Mouse (Mus musculus) urinary bladder, postnatal 10 days (tissue): Measurements from ENCODE around the gene Fignl1.

Source experiments
- DNase-seq: peaks from one replicate; pipeline ENCODE4 v3.0.0; 2022; ENCODE audit warnings: low spot score

Fignl1 gene

DNA sequence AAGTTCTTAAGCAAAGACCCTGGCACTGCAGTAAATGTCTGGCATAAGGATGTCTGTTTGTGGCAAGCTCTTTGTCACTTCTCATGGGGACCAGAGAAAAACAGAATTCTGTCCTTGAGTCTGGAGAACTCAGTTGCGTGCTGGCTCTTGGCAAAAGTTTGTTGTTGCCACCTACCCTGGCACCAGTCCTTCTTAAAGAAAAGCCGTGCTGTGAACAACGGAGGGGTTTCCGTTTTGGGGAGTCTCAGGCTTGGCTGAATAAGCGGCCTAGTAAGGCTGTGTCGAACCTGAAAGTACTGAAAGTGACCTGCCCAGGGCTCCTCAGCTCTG, 24.0 kb upstream of the Fignl1 start:
- DNase-seq, result no peak

DNA sequence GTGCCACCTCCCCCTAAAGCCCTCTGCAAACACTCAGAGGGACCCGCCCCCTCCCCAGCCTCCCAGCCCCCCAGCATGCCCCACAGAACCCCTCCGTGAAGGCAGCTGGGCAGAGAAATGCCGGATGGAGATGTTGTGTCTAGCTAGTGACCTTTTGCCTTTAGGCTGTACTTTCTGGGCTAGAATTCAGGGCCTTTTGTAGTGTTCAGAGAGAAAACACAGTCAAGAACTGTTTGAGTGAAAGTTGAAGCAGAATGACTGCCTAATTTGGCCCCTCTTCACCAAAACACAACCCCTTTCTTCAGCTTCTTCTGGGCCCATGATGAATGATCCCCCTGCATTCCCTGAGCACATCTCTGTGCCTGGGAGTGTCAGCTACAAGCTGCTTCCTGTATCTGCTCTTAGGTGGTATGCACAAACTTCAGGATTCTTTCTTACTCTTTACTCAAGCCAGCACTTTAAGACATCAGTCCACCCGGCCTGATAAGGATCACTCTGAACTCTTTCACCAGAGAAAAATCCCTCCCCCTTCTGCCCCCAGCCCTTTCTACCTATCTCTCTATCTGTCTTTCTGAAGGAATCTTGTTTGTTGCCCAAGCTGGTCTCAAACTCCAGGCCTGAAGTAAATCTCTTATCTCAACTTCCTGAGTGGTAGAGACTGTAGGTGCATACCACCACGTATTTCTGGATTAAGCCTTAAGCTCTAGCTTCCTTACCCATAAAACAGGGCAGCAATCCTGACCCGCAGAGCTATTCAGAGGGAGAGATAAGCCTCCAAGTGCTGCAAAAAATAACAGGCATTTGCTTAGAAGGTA, 23.4 kb upstream of the Fignl1 start:
- no peak for DNase-seq

DNA sequence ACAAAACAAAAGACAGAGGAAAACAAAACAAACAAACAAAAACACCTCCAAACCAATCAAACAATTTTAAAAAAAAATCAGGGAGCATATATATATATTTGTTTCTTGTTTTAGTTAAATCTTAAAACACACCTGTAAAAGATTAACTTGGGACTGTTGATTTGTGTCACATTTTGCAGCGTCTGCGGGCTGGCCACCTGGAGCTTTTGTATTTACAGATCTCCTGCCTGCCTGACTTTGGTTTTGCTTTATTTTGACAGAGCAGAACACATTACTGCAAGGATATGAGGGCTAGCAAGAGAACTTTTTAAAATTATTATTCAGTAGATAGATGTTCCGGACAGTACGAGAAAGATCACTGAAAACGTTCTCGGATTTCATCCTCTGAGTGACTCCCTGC, 22.8 kb upstream of the Fignl1 start:
- no peak for DNase-seq

DNA sequence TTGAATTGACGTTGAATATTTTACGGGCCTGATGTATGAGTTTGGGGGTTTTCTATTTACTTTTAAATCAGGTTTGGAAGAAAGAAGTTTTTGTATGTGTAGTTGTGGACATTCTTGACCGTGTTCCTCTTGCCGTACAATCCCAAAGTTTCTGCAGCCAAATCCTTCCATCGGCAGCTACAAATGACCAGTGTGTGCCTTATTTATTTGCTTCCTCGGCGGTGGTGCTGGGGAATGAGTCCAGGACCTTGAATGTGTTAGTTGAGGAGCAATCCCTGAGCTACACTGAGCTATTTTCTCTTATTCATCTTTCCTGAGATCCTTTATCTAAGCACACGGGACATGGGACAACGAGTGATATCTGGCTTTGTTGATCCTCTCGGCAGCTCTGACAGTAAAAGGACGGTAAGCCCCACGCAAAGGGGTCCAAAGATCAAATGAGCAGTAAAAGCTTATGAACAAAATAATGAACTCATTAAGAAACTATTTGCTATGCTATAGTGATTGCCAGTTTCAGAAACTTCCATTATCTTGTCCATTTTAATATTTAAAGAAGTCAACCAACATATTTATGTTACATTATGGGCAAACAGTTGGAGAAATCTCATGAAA, 22.2 kb upstream of the Fignl1 start:
- no peak for DNase-seq

DNA sequence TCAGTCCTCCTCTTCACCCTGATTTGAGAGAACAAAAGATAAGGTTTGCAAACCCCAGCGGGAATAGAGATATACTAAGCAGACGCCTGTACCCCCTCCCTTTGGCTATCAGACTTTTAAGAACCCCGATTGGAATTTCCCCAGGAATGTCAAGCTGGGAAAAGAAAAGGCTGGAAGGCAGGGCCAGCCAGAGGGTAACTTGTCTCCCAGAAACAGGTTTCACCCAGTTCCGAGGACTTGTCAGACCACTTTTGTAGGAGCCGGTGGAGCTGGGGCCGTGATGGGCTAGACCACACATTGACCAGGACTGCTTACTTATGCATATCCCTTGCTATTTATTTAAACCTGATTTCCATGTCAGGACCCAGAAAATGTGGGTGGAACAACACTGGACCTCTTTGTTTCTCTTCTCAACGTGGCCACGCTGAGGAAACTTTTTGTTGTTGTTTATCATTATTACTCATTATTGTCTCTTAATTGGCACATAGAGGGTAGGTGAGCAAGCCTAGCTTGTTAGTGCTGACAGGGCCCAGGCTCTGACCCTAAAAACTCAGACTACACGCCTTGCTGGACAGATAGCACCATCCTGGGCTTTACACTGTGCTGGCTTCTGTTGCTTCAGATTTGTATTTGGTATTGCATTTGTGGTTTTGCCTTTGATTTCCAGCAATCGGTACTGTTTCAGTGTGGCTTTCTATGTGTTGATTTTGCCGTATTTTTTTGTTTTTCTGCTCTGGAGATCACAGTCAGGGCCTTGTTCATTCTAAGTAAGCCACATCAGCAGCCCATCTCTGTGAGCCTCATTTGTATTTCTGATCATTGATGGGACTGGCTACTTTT, 20.6 kb upstream of the Fignl1 start:
- DNase-seq, result no peak

DNA sequence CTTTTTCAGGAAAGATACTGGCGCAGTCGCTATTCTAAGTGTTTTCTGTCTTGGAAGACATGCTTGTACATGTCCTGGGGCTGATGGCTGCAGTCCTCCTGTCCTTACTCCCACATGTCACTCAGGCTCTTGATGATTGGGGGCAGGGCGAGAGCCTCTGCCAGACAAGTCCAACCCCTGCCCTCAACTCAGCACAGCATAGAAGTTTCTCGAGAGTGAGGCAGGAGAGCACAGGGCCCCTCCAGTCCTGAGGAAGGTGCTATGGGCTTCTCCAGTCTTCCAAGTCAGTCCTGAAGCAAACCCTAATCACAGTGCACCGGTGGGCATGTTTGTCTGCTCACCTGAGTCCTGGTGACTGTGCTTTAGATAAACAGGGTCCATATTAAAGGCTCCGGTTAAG, 20.0 kb upstream of the Fignl1 start:
- no peak for DNase-seq

DNA sequence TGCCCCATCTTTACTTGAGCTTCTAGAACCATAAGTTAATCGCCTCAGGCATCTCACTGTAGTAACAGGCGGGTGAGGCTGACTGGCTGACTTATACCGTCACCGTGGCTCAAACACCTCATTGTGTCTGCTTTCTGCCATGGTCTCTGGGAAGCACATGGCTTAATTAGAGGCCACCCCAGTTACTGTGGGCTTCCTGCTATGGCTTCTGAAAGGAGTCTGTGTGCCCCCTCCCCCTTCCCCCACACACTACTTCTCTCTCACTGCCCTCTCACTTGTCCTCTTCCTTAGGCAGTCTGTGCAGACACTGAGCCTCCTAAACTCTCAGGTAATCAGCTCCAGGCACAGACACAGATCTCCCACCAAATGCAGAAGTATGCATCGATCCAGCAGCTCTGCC, 19.5 kb upstream of the Fignl1 start:
- DNase-seq, result no peak

DNA sequence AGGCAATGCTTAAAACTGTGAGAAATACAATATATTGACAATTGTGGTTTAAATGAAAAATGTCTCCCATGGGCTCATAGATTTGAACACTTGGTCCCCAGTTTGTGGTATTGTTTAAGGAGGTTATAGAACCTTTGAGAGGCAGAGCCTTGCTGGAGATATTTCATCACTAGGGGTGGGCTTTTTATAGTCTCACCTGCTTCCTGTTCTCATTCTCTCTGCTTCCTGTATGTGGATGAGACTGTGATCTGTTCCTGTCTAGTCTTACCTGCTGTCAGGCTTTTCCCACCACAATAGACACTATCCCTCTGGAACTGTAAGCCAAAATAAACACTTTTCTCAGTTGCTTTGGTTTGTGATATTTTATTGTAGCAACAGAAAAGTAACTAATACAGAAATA, 17.7 kb upstream of the Fignl1 start:
- DNase-seq, result no peak

DNA sequence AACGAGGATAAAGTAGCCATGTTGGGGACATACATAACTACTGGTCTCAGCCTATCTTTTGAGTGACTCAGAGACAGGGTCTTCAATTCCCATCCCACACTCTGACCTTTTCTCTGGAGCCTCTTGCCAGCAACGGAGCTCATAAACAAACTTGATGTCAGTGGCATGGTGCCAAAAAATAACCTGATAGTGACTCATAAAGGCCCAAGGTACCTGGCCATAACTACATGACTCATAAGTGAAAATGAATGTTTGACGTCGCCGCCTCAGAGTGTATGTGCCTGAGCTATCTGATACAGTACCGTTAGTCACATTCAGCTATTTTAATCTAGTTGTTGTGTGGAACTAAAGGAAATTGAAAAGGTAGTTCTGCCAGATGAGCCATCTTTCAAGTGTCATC, 16.9 kb upstream of the Fignl1 start:
- no peak for DNase-seq

DNA sequence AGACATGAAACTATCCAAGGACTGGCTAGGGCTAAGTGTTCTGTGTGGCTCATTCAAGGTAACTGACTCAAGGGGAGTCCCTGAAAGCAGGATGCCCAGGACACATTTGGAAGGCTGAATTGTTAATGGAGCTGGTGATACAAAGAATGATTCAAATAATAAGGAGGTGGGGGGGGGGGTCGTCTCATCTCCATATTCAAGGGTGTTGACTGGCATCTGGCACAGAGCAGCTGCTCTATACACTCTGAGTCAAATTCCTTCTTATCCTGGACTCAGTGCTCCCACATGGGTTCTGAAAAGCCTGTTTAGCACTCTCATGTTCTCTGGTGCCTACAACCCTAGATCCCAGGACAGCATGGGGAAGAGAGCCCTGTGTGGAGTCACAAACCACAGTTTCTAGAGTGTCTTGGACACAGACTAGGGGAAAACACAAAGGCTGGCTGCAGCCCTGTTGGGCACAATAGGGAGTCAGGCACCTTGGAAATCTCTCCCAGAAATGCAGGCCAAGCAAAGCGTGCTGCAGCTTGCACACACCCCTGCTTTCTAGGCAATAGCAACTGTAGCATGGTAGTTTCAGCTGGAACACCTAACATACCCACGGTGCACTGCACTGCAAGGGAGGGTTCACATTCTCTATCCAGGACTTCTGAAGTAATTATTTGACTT, 16.3 kb upstream of the Fignl1 start:
- no peak for DNase-seq

DNA sequence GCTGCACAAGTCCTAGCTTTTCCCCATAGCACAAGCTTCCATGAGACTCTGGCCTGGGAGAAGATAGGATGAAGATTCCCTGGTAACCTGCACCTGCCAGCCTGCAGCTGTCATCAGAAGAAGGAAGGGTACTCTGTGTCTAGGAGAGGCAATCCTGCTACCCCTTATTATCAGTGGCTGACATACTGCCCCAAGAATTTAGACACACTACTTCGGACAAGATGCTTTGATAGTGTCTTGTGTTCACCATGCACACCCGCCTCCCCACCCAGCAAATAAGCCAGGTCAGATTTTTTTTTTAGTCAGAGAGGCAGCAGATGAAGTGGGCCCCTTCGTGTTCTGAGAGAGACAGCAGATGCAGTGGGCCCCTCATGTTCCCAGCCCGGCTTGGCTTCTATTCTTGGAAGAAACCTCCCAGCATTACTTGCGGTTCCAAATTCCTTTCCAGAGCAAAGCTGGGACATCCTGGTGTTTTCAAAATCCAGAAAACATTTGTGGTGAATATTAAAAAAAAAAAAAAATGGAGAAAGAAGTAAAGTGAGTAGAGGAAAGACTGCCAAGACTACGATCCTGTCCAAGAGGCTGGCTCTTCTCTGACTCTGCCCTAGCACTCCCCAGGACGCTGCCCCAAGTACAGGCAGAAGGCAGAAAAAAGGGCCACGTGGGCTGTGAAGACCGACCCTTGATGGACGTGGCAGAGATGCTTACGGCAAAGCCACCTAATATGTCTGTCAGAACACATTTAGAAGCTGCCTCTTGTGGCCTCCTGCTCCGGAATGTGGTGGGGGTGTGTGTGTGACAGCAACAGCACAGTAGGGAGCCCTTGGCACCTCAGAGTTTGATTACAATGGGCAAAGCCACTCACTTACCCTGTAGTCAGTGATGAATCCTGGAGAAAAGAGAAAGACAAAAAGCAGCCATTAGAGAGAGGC, 15.5 kb upstream of the Fignl1 start:
- DNase-seq, result no peak

DNA sequence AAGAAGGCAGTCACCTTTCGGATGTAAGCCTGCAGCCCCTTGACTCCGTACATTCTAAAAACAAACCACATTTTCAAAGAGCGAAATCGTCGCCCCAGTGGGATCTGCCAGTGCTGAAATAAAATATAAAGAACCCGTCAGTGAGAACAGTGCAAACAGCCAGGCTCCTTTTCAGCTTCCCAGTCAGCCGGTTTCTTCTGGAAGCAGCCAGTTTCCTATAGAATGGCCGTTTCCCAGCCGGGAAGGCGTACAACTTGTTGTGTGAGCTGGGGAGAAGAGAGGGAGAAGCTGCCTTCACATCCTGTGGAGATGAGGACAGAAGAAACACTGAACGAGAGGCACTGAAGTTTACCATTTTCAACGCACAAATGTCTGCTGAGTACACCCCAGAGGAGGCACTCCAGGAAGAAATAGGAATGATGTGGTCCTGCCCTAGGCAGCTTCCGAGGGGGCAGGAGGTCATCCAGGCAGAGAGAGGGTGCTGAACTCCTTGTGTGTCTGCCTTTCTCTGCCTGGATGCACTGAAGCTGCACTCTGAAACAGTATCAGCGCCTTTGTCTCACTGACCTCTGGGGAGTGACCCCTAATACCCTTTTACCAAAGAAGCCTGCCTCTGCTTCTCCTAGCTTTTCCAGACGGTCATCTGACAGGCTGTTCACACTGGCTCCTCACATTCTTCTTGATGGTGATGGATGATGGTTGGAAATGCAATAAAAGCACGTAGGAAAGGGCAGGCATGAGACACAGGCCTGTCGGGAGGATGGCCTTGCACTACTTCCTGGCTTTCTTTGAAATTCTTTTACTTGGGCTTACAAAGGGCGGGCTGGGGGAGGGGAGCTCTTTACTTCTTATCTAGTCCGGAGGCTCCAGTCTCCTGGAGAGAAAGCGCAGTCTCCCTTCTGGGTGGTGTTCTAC, 13.7 kb upstream of the Fignl1 start:
- no peak for DNase-seq

DNA sequence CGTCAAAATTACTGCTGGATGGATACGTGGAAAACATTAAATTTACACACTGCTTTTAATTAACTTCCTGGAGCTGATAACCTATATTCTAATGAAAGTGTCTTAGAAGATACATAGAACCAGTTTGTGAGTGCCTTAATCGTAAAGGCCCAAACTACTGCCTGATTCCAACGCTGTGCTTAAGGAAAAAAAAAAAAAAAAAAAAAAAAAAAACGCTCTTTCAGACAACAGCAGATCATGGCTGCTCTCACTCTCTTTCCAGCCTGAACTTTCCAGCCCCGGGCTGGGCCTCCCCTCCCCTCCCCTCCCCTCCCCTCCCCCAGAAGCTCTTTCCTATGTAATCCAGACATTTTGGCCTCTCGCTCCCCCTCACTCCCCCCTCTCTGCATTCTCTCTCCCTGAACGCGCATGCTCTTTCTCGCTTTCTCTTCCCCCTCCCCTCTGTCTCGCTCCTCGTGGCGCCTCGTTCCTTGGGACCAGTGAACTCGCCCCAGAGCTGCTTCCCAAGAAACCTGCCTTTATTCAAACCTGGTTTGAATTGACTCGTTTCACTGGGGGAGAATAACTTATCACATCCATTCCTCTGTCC, 12.7 kb upstream of the Fignl1 start:
- DNase-seq, result no peak

DNA sequence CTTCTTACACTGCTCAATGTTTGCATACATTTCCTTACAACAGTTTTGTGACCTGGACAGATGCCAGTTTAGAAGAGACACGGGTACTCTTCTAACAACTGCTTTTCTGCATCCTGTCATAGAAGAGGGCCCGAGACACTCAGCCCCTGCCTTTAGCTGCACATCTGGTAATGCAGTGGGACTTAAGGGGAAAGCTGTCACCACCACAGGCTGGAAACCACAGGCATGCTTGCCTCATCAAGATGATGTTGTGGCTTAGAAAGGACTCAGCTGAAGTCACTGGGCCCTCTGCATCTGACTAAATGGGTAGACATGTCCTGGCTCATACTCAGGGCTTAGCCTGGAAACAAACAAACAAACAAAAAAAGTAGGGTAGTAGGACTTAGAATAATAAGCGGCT, 12.0 kb upstream of the Fignl1 start:
- DNase-seq, result no peak

DNA sequence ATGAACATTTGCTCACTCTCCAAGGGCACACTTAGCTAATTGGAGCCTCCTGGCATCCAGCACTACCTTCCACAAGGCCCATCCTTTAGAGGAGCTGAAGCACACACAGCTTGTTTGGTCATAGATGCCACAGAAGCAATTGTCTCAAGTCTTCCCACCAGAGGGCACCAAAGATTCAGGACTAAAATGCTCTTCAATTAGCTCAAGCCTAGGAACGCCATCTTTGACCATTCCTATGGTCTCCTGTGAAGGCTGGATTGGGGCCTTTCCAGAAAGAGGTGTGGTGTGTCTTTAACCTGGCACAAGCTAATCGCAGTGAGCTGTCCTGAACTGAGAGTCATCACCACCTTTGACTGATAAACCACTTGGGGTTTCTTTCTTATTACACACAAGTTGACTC, 11.5 kb upstream of the Fignl1 start:
- DNase-seq, result no peak

DNA sequence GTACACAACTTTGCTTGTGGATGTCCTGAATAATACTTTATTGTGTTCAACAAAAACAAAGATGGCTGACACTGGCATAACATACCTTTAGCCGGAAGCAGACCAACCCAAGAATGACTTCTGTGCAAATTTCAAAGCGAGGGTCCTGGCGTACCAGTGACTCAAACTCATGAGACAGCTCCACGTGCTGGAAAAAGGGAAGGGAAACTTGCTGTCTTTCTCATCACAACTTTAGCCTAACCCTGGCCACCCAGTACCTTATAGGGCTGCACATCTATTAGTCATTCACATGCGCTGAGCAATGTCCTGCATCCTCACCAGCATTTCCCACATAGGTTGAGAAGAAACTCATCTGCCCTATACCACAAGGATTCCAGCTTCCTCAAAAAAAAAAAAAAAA, 10.4 kb upstream of the Fignl1 start:
- DNase-seq, result no peak

DNA sequence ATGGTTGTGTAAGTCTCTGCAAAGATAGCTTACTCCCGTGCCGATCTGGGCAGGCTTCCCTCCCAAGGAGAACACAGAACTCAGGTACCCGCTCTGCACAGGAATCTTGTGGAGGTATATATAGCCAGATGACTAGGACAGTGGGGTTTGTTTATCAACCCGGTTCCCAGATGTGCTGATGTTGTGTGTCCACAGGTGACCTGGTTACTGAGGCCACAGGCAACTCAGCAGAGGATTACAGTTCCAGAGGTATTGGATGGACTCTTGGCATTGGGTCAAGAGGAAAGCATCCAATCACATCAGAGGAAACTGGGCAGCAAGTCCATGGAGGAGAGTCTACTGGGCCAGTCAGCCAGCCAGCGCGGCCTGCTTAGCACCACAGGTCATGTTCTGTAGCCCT, 10.0 kb upstream of the Fignl1 start:
- DNase-seq, result no peak

DNA sequence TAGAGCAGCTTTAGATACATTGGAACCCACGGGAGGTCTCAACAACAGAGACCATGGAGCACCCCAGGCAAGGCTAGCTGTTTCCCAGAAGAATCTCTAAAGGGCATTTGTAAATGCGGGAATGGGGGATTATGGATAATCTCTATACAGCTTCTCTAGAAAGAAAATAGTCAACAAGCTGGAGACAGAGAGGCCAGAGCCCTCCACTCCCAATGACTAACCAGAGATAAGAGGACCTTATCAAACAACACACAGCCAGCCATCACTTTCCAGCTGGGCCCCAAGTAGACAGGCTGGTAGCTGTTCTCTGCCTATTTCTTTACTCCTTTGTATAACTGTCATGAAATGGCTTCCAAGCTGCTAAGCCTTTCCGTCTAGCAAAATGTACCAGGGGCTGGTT, 7.0 kb upstream of the Fignl1 start:
- no peak for DNase-seq

DNA sequence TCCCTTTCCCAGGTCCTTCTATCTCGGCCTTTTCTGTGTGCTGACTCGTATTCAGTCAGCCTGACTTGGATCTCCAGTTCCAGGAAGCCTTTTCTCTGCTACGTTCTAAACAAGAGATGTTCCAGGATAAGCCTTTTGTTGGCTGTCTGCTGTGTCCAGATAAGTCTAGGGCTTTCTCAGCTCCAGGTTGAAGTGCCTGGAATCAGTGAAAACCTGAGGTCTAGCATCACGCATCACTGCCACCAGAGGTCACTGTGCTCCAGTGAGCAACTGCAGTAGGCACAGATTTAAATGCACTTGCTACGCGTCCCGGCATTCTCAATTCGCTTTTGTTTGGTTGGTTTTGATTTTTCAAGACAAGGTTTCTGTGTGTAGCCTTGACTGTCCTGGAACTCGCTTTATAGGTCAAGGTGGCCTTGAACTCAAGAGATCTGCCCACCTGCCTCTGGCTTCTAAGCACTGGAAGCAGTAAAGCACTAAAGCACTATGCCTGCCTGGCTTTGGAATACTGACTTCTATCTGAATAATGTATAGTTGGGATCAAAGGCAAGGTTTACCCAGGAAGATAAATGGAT, 3.2 kb upstream of the Fignl1 start:
- DNase-seq, result no peak
